Mouse (Mus musculus) heart, postnatal 0 days (tissue): ENCODE measurements at regions not wholly inside any gene's neighbourhood (a gene's known extent, or its start where the extent isn't known, plus 50 kb on each side); places are given as distances from the start of the nearest gene placed in this dataset.

Source experiments
- CTCF ChIP-seq: IDR thresholded peaks from 2 replicates; pipeline ENCODE4 v1.5.1; 2016; ENCODE audit warnings: antibody characterized with exemption, control low read depth, low read depth
- EP300 ChIP-seq: IDR thresholded peaks from 2 replicates; pipeline ENCODE4 v1.6.1; 2016; ENCODE audit warnings: antibody characterized with exemption, low read depth

DNA sequence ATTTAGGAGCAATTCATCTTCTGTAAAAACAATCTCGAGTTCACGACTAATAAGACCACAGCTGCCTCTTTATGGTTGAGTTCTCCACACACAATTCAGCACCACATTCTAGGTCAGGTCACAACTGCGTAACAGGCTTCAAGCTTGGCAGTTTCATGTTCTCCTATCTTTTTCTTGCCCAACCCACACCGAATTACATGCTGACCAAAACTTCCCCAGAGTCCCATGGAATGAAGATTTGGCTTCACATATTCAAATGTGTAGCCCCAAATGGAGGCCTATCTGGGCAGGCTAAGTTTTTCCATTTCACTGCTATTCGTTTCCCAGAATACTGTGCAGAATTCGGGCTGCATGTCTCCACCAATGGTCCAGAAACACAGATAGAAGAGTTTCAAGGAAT is 167.5 kb upstream of the Slc25a13 start:
- no peak for TF ChIP-seq CTCF
- TF ChIP-seq EP300: no peak
